Mouse (Mus musculus): ENCODE results near the gene Osbpl3. TPM values are rescaled to one million over a fixed set of nuclear protein-coding genes. Genes with fewer than 3 reads are reported as not detected.

Osbpl3 gene
- polyA plus RNA-seq, 1 experiment from 2014 or later = 9.1 TPM

DNA sequence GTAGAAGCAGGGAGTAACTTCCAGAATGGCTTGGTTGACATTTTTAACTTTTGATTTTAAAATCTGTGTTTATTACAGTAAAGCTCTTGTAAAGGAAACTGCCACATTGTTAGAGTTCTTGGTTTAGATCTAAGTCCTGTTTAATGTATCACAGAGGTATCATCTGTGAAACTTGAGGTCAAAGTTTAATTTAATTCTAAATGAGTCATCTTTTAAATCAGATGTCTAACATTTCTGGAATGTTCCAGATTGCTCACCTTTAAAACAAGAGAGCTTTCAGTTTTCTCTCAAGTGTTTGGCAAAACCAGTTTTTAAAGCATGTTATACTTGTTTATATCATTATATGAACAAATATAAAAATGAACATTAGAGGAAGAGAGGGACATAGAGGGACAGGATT lies 4.2 kb upstream of the Osbpl3 start:
- no peak overlapping the region for H3K27ac ChIP-seq (replicated peaks; ENCODE audit: low read depth, low read length)
- H3K4me2 ChIP-seq (ENCODE audit: low read depth, severe bottlenecking) = no peak overlapping the region
- DNase-seq (ENCODE audit: low spot score) = no peak
- H3K36me3 ChIP-seq (ENCODE audit: control insufficient read depth, insufficient read depth, low read length) = no peaks in the 10 kb centered on the region
- no peak for ATAC-seq (ENCODE audit: insufficient number of reproducible peaks, low FRiP score, low TSS enrichment, low read depth)
- no peaks in the 10 kb centered on the region for H3K27me3 ChIP-seq (ENCODE audit: control insufficient read depth, insufficient read depth, low read length)
- H3K4me1 ChIP-seq (ENCODE audit: control insufficient read depth, insufficient read depth, low read length) = peaks cover under 1% of the 10 kb centered on the region; the same call in 1 of the 2 replicates
- no peaks in the 10 kb centered on the region for H3K9me3 ChIP-seq (ENCODE audit: control insufficient read depth, low read length)
- H3K4me3 ChIP-seq (ENCODE audit: low read depth, low read length) = no peak overlapping the region
- no peak overlapping the region for H3K9ac ChIP-seq (ENCODE audit: low read length)

DNA sequence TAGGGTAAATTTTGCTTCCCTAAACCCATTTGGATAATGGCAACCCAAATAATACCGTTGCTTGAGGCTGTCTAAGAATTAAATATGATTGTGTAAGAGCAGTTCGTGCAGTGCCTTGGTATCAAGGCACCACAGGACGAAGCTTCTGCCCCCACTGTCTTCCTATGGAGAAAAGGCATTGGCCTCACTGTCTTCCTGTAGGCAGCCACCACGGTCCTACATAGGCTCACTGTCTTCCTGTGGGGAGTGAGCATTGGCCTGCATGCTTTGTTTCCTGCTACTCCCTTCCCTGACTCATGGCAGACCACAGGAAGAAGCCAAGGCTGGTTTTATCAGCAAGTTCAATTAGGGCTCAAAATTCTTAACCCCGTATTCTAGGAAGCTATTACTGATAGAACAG lies 3.3 kb upstream of the Osbpl3 start:
- H3K36me3 ChIP-seq (ENCODE audit: control insufficient read depth, insufficient read depth, low read length) = no peaks in the 10 kb centered on the region
- no peak overlapping the region for H3K4me3 ChIP-seq (ENCODE audit: low read depth, low read length)
- ATAC-seq (ENCODE audit: insufficient number of reproducible peaks, low FRiP score, low TSS enrichment, low read depth) (no peak), DNase-seq (ENCODE audit: low spot score) (no peak)
- H3K27me3 ChIP-seq (ENCODE audit: control insufficient read depth, insufficient read depth, low read length) = no peaks in the 10 kb centered on the region
- no peaks in the 10 kb centered on the region for H3K9me3 ChIP-seq (ENCODE audit: control insufficient read depth, low read length)
- WGBS = 77% methylated on average over 5 of the region's 5 CpGs
- H3K4me1 ChIP-seq (ENCODE audit: control insufficient read depth, insufficient read depth, low read length) = peaks cover 4% of the 10 kb centered on the region; the same call in 1 of the 2 replicates
- no peak overlapping the region for H3K27ac ChIP-seq (replicated peaks; ENCODE audit: low read depth, low read length)
- no peak overlapping the region for H3K9ac ChIP-seq (ENCODE audit: low read length)
- no peak overlapping the region for H3K4me2 ChIP-seq (ENCODE audit: low read depth, severe bottlenecking)

DNA sequence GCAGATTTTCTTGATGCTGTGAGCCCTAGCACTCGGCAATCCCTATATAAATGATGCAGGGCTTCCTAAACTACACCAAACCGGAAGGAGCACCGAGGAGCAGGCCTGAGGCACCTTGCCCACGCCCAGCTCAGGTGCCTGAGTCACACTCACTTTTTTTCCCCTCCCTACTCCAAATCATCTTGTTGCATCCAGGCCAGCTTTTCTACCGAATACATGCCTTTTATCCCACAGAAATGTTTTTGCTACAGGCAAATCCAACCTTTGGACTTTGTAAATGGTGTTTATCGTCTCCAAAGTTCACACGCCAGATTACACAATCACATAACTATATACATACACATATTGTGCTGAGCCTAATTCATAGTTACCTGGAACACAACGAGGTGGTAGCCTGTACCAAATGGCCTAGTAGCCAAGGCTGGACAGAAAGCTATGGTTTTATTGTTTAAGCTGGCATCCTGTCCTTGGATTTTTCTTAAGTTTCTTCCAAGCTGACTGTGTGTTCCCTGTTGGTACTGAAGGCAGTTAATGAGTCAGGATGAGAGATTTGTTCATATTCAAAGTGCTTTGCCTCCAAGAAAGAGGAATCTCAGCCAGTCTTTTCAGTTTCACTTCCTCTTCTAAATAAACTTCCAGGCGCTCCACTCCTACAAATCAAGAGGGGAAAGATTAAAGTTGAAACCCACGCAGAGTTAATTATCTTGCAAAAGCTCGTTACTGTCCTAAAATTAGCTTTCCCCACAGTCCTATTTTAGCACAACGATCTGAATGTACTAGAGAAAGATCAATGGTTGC lies 1.7 kb upstream of the Osbpl3 start:
- no peak overlapping the region for H3K4me3 ChIP-seq (ENCODE audit: low read depth, low read length)
- DNase-seq (ENCODE audit: low spot score) = no peak
- no peaks in the 10 kb centered on the region for H3K36me3 ChIP-seq (ENCODE audit: control insufficient read depth, insufficient read depth, low read length)
- WGBS = 82% methylated on average over 12 of the region's 12 CpGs
- no peaks in the 10 kb centered on the region for H3K27me3 ChIP-seq (ENCODE audit: control insufficient read depth, insufficient read depth, low read length)
- H3K9me3 ChIP-seq (ENCODE audit: control insufficient read depth, low read length) = no peaks in the 10 kb centered on the region
- no peak overlapping the region for H3K4me2 ChIP-seq (ENCODE audit: low read depth, severe bottlenecking)
- H3K9ac ChIP-seq (ENCODE audit: low read length) = no peak overlapping the region
- H3K4me1 ChIP-seq (ENCODE audit: control insufficient read depth, insufficient read depth, low read length) = peaks cover 4% of the 10 kb centered on the region; the same call in 1 of the 2 replicates
- no peak for ATAC-seq (ENCODE audit: insufficient number of reproducible peaks, low FRiP score, low TSS enrichment, low read depth)
- no peak overlapping the region for H3K27ac ChIP-seq (replicated peaks; ENCODE audit: low read depth, low read length)

DNA sequence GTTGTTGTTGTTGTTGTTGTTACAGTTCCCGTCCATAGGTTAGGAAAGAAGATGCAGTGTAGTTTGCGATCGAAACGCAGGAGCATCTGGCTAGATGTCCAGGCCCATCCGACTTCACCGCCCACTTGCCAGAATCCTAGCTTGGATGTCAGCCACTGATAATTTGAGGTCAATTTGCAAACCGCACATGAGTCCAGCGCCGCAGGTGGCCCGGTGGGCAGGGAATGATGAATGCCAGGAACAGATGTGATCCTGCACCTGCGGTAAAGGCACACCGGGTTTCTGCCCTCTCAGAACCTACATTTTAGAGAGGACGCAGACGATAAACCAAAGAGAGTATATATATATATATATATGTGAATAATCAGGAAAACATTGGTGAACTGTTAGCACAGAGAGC lies 705 bp upstream of the Osbpl3 start:
- Histone ChIP-seq H3K27me3 (ENCODE audit: control insufficient read depth, insufficient read depth, low read length) (no peaks in the 10 kb centered on the region), H3K4me2 (ENCODE audit: low read depth, severe bottlenecking) (peak overlapping the region; percentile 93; the same call in 1 of the 2 replicates), H3K4me3 (ENCODE audit: low read depth, low read length) (no peak overlapping the region), H3K4me1 (ENCODE audit: control insufficient read depth, insufficient read depth, low read length) (peaks cover 4% of the 10 kb centered on the region; the same call in 1 of the 2 replicates), H3K27ac (replicated peaks; ENCODE audit: low read depth, low read length) (no peak overlapping the region), H3K36me3 (ENCODE audit: control insufficient read depth, insufficient read depth, low read length) (no peaks in the 10 kb centered on the region), H3K9me3 (ENCODE audit: control insufficient read depth, low read length) (no peaks in the 10 kb centered on the region), H3K9ac (ENCODE audit: low read length) (no peak overlapping the region)
- ATAC-seq (ENCODE audit: insufficient number of reproducible peaks, low FRiP score, low TSS enrichment, low read depth) (no peak), DNase-seq (ENCODE audit: low spot score) (no peak)
- 72% methylated on average over 14 of the region's 14 CpGs for WGBS

GRCm38 (mm10) chr6:50455102-50455828 lies 736 bp downstream of the Osbpl3 start:
- peak; percentile 65 for ATAC-seq (ENCODE audit: insufficient number of reproducible peaks, low FRiP score, low TSS enrichment, low read depth)
- Histone ChIP-seq H3K27ac (replicated peaks; ENCODE audit: low read depth, low read length) (peak overlapping the region; percentile 42; the same call in 1 of the 2 replicates), H3K27me3 (ENCODE audit: control insufficient read depth, insufficient read depth, low read length) (no peaks in the 10 kb centered on the region), H3K9ac (ENCODE audit: low read length) (peak overlapping the region; percentile 74), H3K4me3 (ENCODE audit: low read depth, low read length) (peak overlapping the region; percentile 74), H3K4me1 (ENCODE audit: control insufficient read depth, insufficient read depth, low read length) (peaks cover 4% of the 10 kb centered on the region; the same call in 1 of the 2 replicates), H3K9me3 (ENCODE audit: control insufficient read depth, low read length) (no peaks in the 10 kb centered on the region), H3K36me3 (ENCODE audit: control insufficient read depth, insufficient read depth, low read length) (no peaks in the 10 kb centered on the region), H3K4me2 (ENCODE audit: low read depth, severe bottlenecking) (peak overlapping the region; percentile 93)
- under 1% methylated on average over 39 of the region's 39 CpGs for WGBS
- DNase-seq (ENCODE audit: low spot score) = peak; percentile 63

- H3K36me3 ChIP-seq (ENCODE audit: control insufficient read depth, insufficient read depth, low read length) = no peaks in the 10 kb centered on the region
- no peak overlapping the region for H3K4me2 ChIP-seq (ENCODE audit: low read depth, severe bottlenecking)
- H3K9ac ChIP-seq (ENCODE audit: low read length) = no peak overlapping the region
- H3K27ac ChIP-seq (replicated peaks; ENCODE audit: low read depth, low read length) = no peak overlapping the region
- no peak overlapping the region for H3K4me3 ChIP-seq (ENCODE audit: low read depth, low read length)
- H3K27me3 ChIP-seq (ENCODE audit: control insufficient read depth, insufficient read depth, low read length) = no peaks in the 10 kb centered on the region
- peaks cover 4% of the 10 kb centered on the region; the same call in 1 of the 2 replicates for H3K4me1 ChIP-seq (ENCODE audit: control insufficient read depth, insufficient read depth, low read length)
- 58% methylated on average over 6 of the region's 6 CpGs for WGBS
- no peak for DNase-seq (ENCODE audit: low spot score)
- ATAC-seq (ENCODE audit: insufficient number of reproducible peaks, low FRiP score, low TSS enrichment, low read depth) = no peak
- H3K9me3 ChIP-seq (ENCODE audit: control insufficient read depth, low read length) = no peaks in the 10 kb centered on the region
Observed at GRCm38 (mm10) chr6:50453651-50454050, 2.4 kb downstream of the Osbpl3 start.

DNA sequence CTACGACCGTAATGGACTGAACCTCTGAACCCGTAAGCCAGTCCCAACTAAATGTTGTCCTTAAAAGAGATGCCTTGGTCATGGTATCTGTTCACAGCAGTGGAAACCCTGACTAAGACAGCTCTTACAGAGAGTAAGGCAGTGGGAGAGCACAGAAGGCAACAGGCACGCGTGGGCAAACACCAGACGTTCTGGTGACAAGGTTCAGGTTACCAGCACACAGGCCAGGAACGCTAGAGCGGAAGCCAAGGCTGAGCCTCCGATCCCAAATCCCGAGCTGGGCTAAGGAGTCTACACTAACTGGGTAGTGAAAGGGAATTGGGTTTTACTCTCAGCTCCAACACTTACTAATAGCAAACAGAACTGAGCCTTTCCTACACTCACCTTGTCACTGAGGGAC lies 3.8 kb downstream of the Osbpl3 start:
- H3K36me3 ChIP-seq (ENCODE audit: control insufficient read depth, insufficient read depth, low read length) = no peaks in the 10 kb centered on the region
- no peak overlapping the region for H3K4me2 ChIP-seq (ENCODE audit: low read depth, severe bottlenecking)
- H3K4me1 ChIP-seq (ENCODE audit: control insufficient read depth, insufficient read depth, low read length) = peaks cover 4% of the 10 kb centered on the region; the same call in 1 of the 2 replicates
- ATAC-seq (ENCODE audit: insufficient number of reproducible peaks, low FRiP score, low TSS enrichment, low read depth) (no peak), DNase-seq (ENCODE audit: low spot score) (no peak)
- no peaks in the 10 kb centered on the region for H3K27me3 ChIP-seq (ENCODE audit: control insufficient read depth, insufficient read depth, low read length)
- no peak overlapping the region; the same call in 1 of the 2 replicates for H3K9ac ChIP-seq (ENCODE audit: low read length)
- H3K4me3 ChIP-seq (ENCODE audit: low read depth, low read length) = no peak overlapping the region
- WGBS = 86% methylated on average over 10 of the region's 10 CpGs
- H3K27ac ChIP-seq (replicated peaks; ENCODE audit: low read depth, low read length) = no peak overlapping the region
- no peaks in the 10 kb centered on the region for H3K9me3 ChIP-seq (ENCODE audit: control insufficient read depth, low read length)

GRCm38 (mm10) chr6:50445616-50446015 lies 10.4 kb downstream of the Osbpl3 start:
- Histone ChIP-seq H3K4me1 (ENCODE audit: control insufficient read depth, insufficient read depth, low read length) (no peaks in the 10 kb centered on the region), H3K36me3 (ENCODE audit: control insufficient read depth, insufficient read depth, low read length) (no peaks in the 10 kb centered on the region), H3K27ac (replicated peaks; ENCODE audit: low read depth, low read length) (no peak overlapping the region), H3K9ac (ENCODE audit: low read length) (no peak overlapping the region), H3K4me2 (ENCODE audit: low read depth, severe bottlenecking) (no peak overlapping the region), H3K27me3 (ENCODE audit: control insufficient read depth, insufficient read depth, low read length) (no peaks in the 10 kb centered on the region), H3K9me3 (ENCODE audit: control insufficient read depth, low read length) (no peaks in the 10 kb centered on the region), H3K4me3 (ENCODE audit: low read depth, low read length) (no peak overlapping the region)
- 69% methylated on average over 2 of the region's 2 CpGs for WGBS
- DNase-seq (ENCODE audit: low spot score) (no peak), ATAC-seq (ENCODE audit: insufficient number of reproducible peaks, low FRiP score, low TSS enrichment, low read depth) (no peak)

All from limb, embryonic 11.5 days (tissue).